Mouse (Mus musculus) gastrocnemius, adult 18-20 months (tissue): Measurements from ENCODE around the gene Exoc7. TPM values are rescaled to one million over a fixed set of nuclear protein-coding genes. Genes with fewer than 3 reads are reported as not detected.

Experiments
- DNase-seq: peaks from one replicate; pipeline ENCODE4 v3.0.0; 2021; ENCODE audit warnings: low spot score
- long read RNA-seq, 2 experiments: library from polyadenylated mRNA; stranded (forward); transcript quantifications; one replicate each; pipeline ENCODE4 v2.0.0; 2021
- total RNA-seq, 2 experiments: library from RNA; stranded (reverse); gene quantifications; 2 replicates each; pipeline ENCODE4 v1.2.3; 2021

Gene Exoc7
- total RNA-seq = 10 to 100 TPM; 69.0 to 86.7 TPM
- long read RNA-seq, experiment 1, transcript Exoc7-201 (20 exons, 3,337 nt) = major isoform, 61 of 122 reads
- long read RNA-seq, experiment 1, transcript Exoc7-202 (18 exons, 3,205 nt) = minor isoform, 10 of 122 reads
- long read RNA-seq, experiment 1, transcript Exoc7-203 (19 exons, 3,298 nt) = minor isoform, 10 of 122 reads
- long read RNA-seq, experiment 1, partial matches to known transcripts = 3 of 122 reads
- long read RNA-seq, experiment 1, other reads (novel, unspliced or antisense) = 38 of 122 reads
- long read RNA-seq, experiment 2, transcript Exoc7-202 (18 exons, 3,205 nt) = minor isoform, 5 of 81 reads
- long read RNA-seq, experiment 2, transcript Exoc7-201 (20 exons, 3,337 nt) = major isoform, 42 of 81 reads
- long read RNA-seq, experiment 2, partial matches to known transcripts = 8 of 81 reads
- long read RNA-seq, experiment 2, other reads (novel, unspliced or antisense) = 23 of 81 reads

- DNase-seq = peak; percentile 19
Observed at GRCm38 (mm10) chr11:116307019-116307725, at the start of gene Exoc7. Exoc7 (minus strand) TSS chr11:116307233.

GRCm38 (mm10) chr11:116354521-116354920 is 47.5 kb upstream of the Exoc7 start:
- no peak for DNase-seq

GRCm38 (mm10) chr11:116353535-116353934 is 46.5 kb upstream of the Exoc7 start:
- DNase-seq = no peak

GRCm38 (mm10) chr11:116351294-116351693 is 44.3 kb upstream of the Exoc7 start:
- no peak for DNase-seq

- peak; percentile 76 for DNase-seq
Observed at GRCm38 (mm10) chr11:116347955-116348354, 40.9 kb upstream of the Exoc7 start.

- DNase-seq = no peak
Observed at GRCm38 (mm10) chr11:116347012-116347411, 40.0 kb upstream of the Exoc7 start.

GRCm38 (mm10) chr11:116342069-116342791 is 35.2 kb upstream of the Exoc7 start:
- no peak for DNase-seq

- no peak for DNase-seq
Observed at GRCm38 (mm10) chr11:116337531-116337930, 30.5 kb upstream of the Exoc7 start.

- no peak for DNase-seq
Observed at GRCm38 (mm10) chr11:116337000-116337399, 30.0 kb upstream of the Exoc7 start.

- DNase-seq = no peak
Observed at GRCm38 (mm10) chr11:116336393-116336792, 29.4 kb upstream of the Exoc7 start.

- DNase-seq = peak; percentile 95
Observed at GRCm38 (mm10) chr11:116335244-116336036, 28.4 kb upstream of the Exoc7 start, which contains the start of gene Foxj1. Foxj1 (minus strand) TSS chr11:116335399.

- no peak for DNase-seq
Observed at GRCm38 (mm10) chr11:116334417-116334782, 27.4 kb upstream of the Exoc7 start.

GRCm38 (mm10) chr11:116333526-116334416 is 26.7 kb upstream of the Exoc7 start:
- DNase-seq = no peak

GRCm38 (mm10) chr11:116332983-116333270 is 25.9 kb upstream of the Exoc7 start:
- DNase-seq = no peak

GRCm38 (mm10) chr11:116332232-116332982 is 25.4 kb upstream of the Exoc7 start:
- DNase-seq = no peak

- DNase-seq = no peak
Observed at GRCm38 (mm10) chr11:116330211-116330518, 23.1 kb upstream of the Exoc7 start.

- no peak for DNase-seq
Observed at GRCm38 (mm10) chr11:116329314-116330210, 22.5 kb upstream of the Exoc7 start.

- DNase-seq = no peak
Observed at GRCm38 (mm10) chr11:116326963-116327603, 20.1 kb upstream of the Exoc7 start.
